Mouse (Mus musculus) telencephalon, adult 2 months (tissue): ENCODE data around the gene Tpsb2.

Source experiments
- DNase-seq: peaks from one replicate; pipeline ENCODE4 v3.0.0-alpha.2; 2011; ENCODE audit warnings: low read depth, low spot score

Gene Tpsb2

DNA sequence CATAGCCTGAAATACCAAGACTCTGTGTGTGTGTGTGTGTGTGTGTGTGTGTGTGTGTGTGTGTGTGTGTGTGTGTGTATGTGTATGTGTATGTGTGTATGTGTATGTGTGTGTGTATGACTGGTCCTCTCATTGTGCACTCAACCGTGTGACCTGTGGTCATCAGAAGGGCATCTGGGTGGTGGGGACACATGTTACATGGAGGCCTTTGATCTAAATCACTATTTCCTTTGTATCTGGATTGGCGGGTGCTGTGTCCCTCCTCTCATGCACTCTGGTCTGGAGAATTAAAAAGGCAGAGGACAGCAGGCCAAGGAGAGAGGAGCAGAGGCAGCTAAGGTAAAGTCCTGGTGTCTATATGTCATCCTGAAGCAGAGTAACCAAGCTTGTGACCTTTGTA is at the start of gene Tpsb2:
Tpsb2 (plus strand) TSS at position 301 of the 400 bp plus-strand sequence.
- no peak for DNase-seq

- DNase-seq, result no peak
These were observed 47.8 kb upstream of the Tpsb2 start, which contains the start of gene Prss29 for GRCm38 (mm10) chr17:25318354-25318753. Gene Prss29 (plus strand): TSS chr17:25318654.

DNA sequence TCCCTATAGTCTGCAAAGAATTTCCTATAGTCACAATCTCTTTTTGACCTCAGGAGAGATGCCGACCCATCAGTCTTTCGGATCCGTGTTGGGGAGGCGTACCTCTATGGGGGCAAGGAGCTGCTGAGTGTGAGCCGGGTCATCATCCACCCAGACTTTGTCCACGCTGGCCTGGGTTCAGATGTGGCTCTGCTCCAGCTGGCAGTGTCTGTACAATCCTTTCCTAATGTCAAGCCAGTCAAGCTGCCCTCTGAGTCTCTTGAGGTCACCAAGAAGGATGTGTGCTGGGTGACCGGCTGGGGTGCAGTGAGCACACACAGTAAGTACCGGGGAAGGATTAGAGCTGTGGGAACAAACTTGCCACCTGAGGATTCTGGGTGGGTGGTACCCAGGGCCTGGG is 45.3 kb upstream of the Tpsb2 start:
- no peak for DNase-seq

- DNase-seq, result no peak
These were observed 43.2 kb upstream of the Tpsb2 start for GRCm38 (mm10) chr17:25322930-25323329.

GRCm38 (mm10) chr17:25332321-25332720 is 33.8 kb upstream of the Tpsb2 start:
- no peak for DNase-seq

DNA sequence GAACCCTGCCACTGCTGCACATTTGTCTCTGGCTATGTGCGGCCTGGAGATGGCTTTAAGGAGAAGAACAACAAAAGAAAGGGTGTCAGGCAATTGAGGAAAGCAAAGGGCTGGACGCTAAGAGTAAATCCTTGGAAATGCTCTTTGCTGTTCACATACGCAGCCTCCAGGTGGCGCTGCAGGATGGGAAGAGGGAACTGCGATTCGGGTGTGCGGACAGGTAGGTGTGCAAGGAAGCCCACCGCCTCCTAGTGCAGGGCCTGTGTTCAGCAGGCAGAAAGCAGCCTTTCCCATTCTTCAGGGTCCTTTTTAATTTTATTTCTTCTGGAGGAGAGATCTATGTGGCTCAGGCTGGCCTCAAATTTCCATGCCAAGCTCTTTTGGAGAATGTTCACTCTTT is 32.2 kb upstream of the Tpsb2 start:
- peak; percentile 12 for DNase-seq

GRCm38 (mm10) chr17:25338218-25338617 is 27.9 kb upstream of the Tpsb2 start:
- no peak for DNase-seq

DNA sequence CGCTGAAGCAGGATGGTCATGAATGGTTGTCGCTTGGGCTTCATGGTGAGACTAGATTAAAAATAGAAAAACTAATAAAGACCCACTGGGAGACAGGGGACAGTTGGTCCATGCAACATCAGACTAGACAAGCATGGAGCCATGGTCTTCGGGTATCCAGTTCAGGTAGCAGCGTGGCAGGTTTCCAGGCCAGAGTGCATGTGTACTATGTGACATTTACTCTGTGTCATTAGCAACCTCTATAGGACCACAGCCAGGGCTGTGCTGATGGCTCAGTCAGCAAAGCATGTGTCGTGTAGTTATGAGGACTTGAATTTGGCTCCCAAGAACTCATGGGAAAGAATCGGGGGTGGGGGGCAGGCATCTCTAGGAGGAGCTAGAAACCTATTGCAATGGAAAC is 26.1 kb upstream of the Tpsb2 start:
- no peak for DNase-seq

DNA sequence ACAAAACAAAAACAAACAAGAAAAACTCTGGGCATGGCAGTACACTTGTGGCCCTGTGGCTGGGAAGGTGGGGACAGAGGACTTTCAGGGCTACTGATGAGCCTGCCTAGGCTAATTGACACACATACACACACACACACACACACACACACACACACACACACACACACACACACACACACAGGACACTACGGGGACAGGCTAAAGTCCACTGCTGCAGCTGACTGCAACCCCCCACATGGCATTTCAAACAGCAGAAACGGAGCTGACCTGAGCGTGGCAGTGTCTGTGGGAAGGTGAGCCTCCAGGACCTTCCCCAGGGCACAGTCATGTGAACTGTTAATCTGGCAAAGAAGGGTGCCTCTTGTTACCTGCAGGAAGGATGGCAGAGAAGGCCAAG is 24.6 kb upstream of the Tpsb2 start:
- no peak for DNase-seq

- DNase-seq, result no peak
These were observed 20.6 kb upstream of the Tpsb2 start, which contains the start of gene Tpsab1 for GRCm38 (mm10) chr17:25345462-25345861. Gene Tpsab1 (minus strand): TSS chr17:25345562.

DNA sequence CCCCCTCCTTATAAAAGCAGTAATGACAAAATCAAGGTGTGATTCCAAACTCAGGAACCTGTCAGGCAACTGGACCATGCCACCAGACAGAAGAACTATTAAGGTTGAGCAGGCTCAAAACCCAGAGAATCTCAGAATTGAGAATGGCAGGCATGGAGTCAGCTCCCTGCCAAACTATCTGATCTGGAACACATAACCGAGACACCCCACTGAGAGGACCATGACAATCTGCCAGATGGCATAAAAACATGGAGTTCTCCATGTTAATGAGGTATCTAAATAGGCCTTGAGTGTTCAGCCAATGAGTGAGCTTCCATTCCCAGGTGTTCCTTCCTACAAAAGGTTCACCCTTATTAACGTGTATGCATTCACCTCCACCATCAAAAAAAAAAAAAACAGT is 4.8 kb upstream of the Tpsb2 start:
- DNase-seq, result no peak

GRCm38 (mm10) chr17:25363726-25364125 is 2.4 kb upstream of the Tpsb2 start:
- DNase-seq, result no peak

- DNase-seq, result no peak
These were observed 2.9 kb downstream of the Tpsb2 start, which contains the start of gene Tpsg1 for GRCm38 (mm10) chr17:25368973-25369372. Gene Tpsg1 (plus strand): TSS chr17:25369273.

- no peak for DNase-seq
These were observed 6.4 kb downstream of the Tpsb2 start for GRCm38 (mm10) chr17:25372491-25372890.

- DNase-seq, result no peak
These were observed 7.9 kb downstream of the Tpsb2 start for GRCm38 (mm10) chr17:25374011-25374410.

GRCm38 (mm10) chr17:25394526-25394925 is 28.4 kb downstream of the Tpsb2 start:
- DNase-seq, result no peak

- no peak for DNase-seq
These were observed 31.9 kb downstream of the Tpsb2 start for GRCm38 (mm10) chr17:25397804-25398519.

GRCm38 (mm10) chr17:25398520-25398838 is 32.4 kb downstream of the Tpsb2 start:
- DNase-seq, result no peak

- DNase-seq, result no peak
These were observed 34.3 kb downstream of the Tpsb2 start for GRCm38 (mm10) chr17:25400443-25400842.

DNA sequence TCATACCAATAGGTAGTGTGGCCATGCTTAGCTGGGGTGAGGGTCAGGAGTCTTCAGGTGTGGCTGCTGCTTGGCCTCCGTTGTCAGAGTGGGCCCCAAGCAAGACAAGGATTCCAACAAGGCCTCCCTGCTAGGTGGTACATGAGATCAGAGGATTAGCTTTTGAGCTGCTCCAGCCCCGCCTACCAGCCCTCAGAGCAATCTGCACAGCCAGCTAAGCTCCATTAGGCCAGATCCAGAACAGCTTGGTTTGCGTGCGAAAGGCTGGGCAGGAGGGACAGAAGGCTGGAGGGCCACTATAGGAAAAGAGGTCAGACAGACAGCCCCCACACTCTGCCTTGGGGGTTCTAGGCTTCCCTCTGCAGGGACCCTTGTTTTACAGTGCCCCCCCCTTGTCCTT is 35.4 kb downstream of the Tpsb2 start:
- DNase-seq, result no peak

- no peak for DNase-seq
These were observed 36.1 kb downstream of the Tpsb2 start for GRCm38 (mm10) chr17:25402224-25402623.

DNA sequence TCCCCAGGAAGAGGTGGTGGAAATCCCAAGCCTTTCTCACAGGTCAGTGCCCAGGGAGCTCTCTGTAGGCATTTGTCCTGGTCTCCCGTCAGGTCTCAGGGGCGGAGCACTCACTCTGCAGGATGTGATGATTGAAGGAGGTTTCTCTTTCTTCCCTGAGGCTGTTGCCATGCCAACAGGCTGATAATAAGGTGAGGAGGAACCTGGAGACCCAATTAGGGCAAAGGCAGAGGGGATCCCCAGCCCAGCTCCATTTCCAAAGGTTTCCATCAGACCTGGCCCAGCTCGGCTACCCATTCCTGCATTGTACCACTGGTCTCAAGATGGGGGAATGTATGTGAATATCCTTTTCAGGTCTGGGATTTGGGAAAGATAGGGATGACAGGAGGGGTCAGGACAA is 38.1 kb downstream of the Tpsb2 start:
- no peak for DNase-seq

- DNase-seq, result no peak
These were observed 39.3 kb downstream of the Tpsb2 start for GRCm38 (mm10) chr17:25405224-25405895.
